Mouse (Mus musculus) 3134 (cell line): ENCODE data around the gene Rpl38.

Source experiments
- DNase-seq: peaks from one replicate; pipeline ENCODE4 v3.0.0-alpha.2; 2011; ENCODE audit warnings: low spot score; ENCODE audit not compliant: insufficient read length; ENCODE audit errors: extremely low read depth

Gene Rpl38

DNA sequence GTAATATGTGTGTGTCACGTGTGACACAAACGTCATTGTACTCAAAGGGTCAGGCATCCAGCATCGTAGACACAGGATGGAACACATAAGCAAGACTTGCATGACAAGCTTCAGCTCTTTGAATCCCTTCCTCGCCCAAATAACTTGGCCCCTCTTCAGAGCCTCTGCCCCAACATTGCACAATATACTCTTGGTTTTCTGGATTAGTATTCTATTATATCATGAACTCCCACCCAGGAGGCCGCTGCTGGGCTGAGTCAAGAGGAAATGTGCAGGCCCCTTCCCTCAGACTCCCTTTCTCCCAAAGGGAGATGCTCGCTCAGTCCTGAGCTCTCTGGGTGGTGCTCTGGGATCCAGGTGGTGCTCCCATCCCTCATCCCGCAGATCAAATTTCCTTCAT is 30.2 kb downstream of the Rpl38 start:
- no peak for DNase-seq

DNA sequence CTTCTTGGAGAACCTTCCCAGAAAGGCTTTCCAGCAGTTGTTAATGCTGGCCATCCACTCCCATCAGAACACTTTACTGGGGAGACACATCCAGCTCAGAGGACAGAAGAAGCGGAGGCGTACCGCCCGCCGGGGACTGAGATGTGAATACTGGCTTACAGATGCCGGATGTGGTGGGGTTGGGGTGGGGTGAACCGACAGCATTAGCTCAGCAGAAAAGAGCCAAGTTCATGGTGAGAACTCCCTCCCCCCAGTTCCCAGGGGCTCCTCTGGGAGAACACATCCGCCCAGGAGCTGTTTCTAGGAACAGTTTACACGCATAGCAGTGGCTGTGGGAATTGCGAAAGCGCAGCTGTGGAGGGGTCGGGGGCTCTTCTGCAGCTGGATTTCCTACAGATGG is 31.2 kb downstream of the Rpl38 start:
- DNase-seq: no peak

DNA sequence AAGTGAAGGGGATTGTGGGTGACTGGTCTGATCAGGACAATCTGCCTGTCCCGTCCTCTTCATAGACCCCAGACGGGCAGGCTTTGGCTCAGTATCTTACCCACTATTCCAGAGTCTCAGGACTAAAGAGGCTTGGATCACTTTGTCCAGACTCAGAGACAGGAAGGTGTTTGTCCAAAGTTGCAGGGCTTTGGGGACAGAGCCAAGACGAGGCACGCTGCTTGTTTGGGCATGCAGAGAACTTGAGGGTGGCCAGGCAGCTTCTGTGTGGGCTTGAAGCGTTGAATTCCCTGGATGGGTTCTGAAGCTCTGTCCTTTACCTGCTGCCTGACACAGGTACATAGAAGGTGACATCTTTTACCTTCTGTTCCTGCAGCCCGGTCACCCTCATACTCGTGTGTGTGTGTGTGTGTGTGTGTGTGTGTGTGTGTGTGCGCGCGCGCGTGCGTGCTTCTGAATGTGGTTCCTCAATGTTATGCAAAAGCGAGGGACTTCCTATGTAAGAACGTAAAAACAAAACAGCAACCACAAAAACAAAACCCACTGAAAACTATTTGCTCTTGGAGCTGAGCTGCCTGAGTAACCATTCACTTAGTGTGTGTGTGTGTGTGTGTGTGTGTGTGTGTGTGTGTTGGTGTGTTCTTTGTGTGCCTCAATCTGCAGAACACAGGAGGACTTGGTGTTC is 34.1 kb downstream of the Rpl38 start:
- DNase-seq: no peak

DNA sequence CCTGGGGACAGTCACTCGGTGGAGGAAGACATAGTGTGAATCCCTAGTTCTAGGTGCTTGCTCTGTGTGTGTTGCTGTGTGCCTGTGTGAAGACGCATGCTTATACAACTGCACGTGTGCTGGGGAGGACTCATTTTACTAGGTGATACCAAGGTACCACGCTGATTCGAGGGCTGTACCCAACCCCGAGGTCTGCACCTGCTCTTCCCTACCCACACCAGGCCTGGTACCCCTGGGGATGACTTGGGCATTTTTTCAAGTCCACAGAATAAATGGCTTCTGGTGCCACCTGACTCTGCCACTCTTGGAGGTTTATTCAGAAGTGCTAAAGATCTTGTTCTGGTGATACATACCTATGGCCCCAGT is 34.7 kb downstream of the Rpl38 start:
- no peak for DNase-seq

DNA sequence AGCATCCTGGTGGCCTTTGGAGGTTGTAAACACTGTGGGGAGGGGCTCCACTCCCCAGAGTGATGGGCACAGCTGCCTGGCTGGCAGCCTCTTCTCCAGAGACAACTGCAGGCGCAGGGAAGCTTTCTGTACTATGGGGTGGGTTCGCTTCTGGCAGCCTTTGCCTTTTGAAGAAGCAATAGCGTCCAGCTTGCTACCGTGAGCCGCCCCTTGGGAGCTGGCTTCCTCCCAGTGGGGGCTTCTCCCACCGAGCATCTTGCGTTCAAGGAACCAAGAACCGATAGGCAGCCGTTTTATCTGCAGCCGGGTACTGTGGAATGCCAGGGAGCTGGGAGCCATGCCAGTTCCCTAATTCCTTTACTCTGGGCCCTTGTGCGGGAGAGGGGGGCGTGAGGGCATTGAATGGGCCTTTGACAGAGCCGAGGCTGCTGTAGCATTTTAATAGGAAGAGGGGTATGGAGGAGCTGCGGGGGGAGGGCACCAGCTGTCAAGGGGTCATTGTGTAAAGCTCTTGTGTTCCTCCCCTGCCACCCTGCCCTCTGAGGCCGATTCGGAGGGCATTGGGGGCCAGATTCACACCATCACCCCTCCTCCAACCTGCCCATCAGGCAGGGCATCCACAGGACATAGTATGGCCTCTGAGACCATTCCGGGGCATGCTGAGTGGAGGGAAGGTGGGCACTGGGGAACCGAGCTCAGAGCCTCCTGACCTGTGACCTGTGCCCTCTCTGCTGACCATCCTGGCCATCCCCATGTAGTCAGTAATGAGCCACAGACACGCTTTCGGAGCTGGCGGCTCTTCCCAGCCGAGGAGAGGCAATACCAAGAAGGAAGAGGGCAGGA is 36.0 kb downstream of the Rpl38 start:
- no peak for DNase-seq

DNA sequence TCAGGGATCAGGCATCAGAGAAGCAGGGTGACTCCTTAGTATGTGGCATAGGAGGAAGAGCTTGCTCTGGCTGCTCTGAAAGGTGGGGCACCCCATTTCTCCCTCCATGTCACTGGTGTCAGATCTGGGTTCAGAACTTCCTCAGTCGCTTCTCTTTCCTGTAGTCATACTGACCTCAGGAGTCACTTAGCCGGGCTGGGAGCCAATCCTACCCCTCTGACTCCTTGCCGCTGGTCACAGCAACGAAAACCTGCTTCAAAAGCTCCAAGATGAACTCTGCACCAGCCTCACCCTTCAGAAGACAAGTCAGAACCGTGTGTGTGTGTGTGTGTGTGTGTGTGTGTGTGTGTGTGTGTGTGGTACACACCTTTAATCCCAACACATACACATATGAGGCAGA is 38.0 kb downstream of the Rpl38 start:
- no peak for DNase-seq

DNA sequence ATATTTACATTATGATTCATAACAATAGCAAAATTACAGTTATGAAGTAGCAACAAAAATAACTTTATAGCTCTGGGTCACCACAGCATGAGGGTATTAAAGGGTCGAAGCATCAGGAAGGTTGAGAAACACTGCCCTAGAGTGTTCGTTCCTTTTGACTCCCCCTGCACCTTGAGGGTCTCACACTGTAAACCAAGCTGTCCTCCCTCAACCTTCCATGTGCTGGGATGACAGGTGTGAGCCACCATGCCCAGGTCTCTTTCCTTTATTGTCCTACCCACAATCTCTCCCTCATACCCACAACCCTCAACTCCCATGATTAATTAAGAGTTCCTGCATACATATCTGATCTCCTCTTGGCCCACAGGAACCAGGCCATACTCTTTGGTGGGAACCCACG is 43.1 kb downstream of the Rpl38 start:
- no peak for DNase-seq

DNA sequence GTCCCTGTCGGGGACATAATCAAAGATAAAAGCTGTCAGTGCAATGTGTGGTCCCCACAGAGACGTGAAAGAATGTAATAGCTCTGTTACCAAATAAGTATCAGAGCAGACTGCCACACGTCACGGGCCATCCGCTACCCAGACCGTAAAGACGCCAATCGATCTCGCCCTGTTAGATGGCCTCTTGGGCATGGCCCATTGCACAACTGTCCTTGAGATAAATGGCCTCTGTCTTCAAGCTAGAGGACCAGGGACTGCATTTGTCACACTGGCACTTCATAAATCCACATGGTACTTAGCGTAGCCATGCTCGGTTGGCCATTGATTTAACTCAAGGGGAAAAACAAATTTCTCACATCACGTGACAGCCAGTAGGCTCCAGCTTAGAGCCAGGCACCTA is 43.5 kb downstream of the Rpl38 start:
- DNase-seq: no peak

DNA sequence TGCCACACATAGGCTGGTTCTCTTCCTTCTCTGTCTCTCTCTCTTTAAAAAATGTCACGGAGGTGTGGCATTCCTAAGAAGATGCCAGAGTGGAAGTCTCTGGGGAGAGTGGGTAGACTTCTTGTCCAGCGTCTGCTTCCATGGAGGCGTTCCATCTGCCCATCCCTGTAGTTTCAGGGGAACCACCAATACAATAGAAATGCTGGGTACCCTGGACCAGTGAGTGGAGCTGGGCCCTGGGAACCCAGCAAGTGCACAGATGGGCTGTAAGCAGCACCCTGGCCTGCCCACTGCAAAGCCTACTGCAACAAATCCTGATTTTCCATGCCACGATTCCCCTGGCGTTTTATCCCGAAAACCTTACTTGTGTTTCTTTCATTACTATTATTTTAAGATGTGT is 46.2 kb downstream of the Rpl38 start:
- DNase-seq: no peak

DNA sequence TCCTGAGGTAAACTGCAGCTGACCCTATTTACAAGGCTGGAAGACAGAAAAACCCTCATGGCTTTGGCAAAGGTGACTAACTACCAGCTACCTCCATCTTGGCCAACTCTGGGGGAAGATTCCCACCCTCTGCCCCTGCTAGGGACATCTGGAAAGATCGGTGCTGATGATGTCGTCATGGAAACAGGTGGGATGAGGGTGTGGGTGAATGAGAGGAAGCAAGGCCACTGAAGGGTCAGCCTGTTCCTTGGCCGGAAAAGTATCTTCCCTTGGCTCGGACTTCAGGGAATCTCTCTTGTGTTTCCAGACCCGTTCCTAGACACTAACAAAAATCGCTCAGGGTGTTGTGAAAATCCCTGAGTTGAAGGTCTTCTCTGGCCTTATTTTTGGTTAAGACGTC is 47.2 kb downstream of the Rpl38 start:
- no peak for DNase-seq

DNA sequence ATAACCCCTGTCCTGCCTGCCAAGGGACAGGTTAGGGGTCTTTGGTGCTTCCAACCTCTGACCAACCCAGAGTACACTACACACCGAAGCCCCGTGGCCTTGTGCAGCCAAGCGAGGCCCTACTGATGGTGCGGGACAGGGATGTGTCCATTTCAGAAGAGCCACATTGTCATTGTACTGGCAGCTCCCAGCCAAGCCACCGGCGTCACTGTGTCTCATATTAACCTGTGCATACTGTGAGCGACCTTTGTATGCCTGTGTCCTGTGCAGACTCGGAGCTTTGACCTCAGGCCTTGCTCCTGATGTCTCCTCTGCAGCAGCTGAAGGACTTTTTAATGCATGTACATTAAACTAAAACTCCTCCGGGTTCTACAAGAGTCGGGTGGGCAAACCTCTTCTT is 52.2 kb downstream of the Rpl38 start:
- DNase-seq: no peak
